Mouse (Mus musculus) testis, adult 2 months (tissue): ENCODE data around the gene Zfp697. TPM values are rescaled to one million over a fixed set of nuclear protein-coding genes. Genes with fewer than 3 reads are reported as not detected.

Experiments used
- H3K27ac ChIP-seq: fragments of 200-500 bp; 2 replicates; pipeline ENCODE4 v1.5.1; 2012; ENCODE audit warnings: low read depth, low read length; ENCODE audit not compliant: control insufficient read depth, insufficient read depth
- H3K27me3 ChIP-seq: fragments of 200-500 bp; 2 replicates; pipeline ENCODE4 v1.6.1; 2012; ENCODE audit warnings: mild to moderate bottlenecking, low read length, moderate library complexity; ENCODE audit not compliant: control insufficient read depth, insufficient read depth
- H3K36me3 ChIP-seq: fragments of 200-500 bp; 2 replicates; pipeline ENCODE4 v1.6.1; 2012; ENCODE audit warnings: mild to moderate bottlenecking, low read length; ENCODE audit not compliant: control insufficient read depth, insufficient read depth
- H3K4me1 ChIP-seq: fragments of 200-500 bp; 2 replicates; pipeline ENCODE4 v1.6.1; 2012; ENCODE audit warnings: low read length; ENCODE audit not compliant: control insufficient read depth, insufficient read depth
- H3K4me3 ChIP-seq: fragments of 200-500 bp; 2 replicates; pipeline ENCODE4 v1.5.1; 2012; ENCODE audit warnings: low read depth, mild to moderate bottlenecking, low read length, moderate library complexity, mixed read lengths; ENCODE audit not compliant: control insufficient read depth
- CTCF ChIP-seq: fragments of 200-500 bp; IDR thresholded peaks from 2 replicates; pipeline ENCODE4 v1.5.1; 2012; ENCODE audit warnings: low read depth, mild to moderate bottlenecking, inconsistent platforms, low read length, moderate library complexity; ENCODE audit not compliant: control insufficient read depth, insufficient read depth, insufficient replicate concordance
- POLR2A ChIP-seq: fragments of 200-500 bp; IDR thresholded peaks from 2 replicates; pipeline ENCODE4 v1.6.1; 2012; ENCODE audit warnings: low read depth, mild to moderate bottlenecking, inconsistent platforms, low read length, moderate library complexity; ENCODE audit not compliant: control insufficient read depth
- polyA plus RNA-seq: library from polyadenylated mRNA; depleted of rRNA; stranded (reverse); fragments of >200 nt; gene quantifications from 2 replicates; pipeline ENCODE4 v1.2.3, GENCODE M21; 2012

Gene Zfp697
- polyA plus RNA-seq, 1 experiment, result 1.1 TPM

- Histone ChIP-seq H3K27ac (no peak overlapping the region), H3K4me1 (no peaks in the 10 kb centered on the region), H3K27me3 (no peaks in the 10 kb centered on the region), H3K36me3 (no peaks in the 10 kb centered on the region), H3K4me3 (no peak overlapping the region)
- no peak for TF ChIP-seq CTCF
- TF ChIP-seq POLR2A, result no peak
These were observed 8.1 kb upstream of the Zfp697 start for GRCm38 (mm10) chr3:98374062-98374719.

DNA sequence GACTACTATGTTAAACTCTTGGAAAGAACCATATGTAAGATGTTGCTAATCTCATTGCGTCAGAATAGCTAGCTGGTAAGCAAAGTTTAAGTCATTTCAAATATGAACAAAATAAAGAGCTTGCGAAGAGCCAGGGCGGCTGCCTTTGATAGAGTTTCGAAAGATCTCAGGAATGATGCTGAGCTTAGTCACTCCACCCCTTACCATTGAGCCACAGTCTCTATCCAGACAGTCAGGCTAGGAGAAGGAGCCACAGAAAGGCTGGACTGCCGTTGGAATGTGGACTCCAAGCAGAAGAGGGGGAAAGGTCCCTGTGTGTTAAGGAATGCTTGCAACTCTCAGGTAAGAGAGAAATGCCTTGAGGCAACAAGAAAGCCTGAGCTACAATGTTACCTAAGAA, 7.3 kb upstream of the Zfp697 start:
- Histone ChIP-seq H3K4me1 (no peaks in the 10 kb centered on the region), H3K4me3 (no peak overlapping the region), H3K36me3 (no peaks in the 10 kb centered on the region), H3K27ac (no peak overlapping the region), H3K27me3 (no peaks in the 10 kb centered on the region)
- TF ChIP-seq CTCF (no peak), POLR2A (no peak)

DNA sequence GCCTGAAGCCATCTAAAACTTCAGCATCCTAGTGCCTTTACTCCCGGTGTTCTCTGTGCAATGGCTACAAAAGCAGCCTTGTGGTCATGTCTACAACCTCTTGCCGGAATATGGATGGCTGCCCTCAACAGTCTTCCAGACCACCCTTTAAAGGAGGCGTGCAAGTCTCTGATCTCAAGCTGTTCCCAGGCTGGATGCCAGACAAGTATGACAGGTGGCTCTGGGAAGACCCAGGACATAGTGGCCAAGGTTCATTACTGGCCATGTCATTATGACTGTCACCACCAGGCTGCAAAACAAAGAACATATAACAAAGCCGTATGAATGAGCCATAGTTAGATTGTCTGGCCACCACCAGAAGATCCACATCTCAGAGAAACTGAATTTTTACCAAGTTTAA, 4.0 kb upstream of the Zfp697 start:
- Histone ChIP-seq H3K36me3 (no peaks in the 10 kb centered on the region), H3K4me1 (peaks cover 5% of the 10 kb centered on the region), H3K27ac (no peak overlapping the region), H3K4me3 (no peak overlapping the region), H3K27me3 (no peaks in the 10 kb centered on the region)
- no peak for TF ChIP-seq POLR2A
- TF ChIP-seq CTCF, result no peak

DNA sequence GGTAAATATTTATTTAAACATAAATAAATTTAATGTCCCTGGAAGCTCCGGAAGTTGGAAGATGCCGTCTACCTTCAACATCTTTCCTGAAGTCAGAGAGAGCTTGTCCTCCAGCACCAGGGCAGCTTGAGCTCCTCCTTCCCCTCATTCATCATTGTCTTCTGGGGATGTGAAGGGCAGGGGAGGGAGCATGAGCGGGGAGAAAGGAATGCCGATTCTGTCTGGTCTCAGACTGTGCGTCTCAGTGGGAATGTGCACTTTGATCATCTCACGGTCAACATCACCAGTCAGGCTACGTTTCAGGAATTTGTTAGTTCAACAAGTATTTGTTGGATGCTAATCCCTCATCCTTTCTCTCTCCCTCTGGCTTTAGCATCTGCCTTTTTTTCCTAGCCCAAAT, 3.0 kb upstream of the Zfp697 start:
- no peak overlapping the region for H3K27ac ChIP-seq
- no peak overlapping the region for H3K4me3 ChIP-seq
- TF ChIP-seq CTCF (no peak), POLR2A (no peak)
- no peaks in the 10 kb centered on the region for H3K36me3 ChIP-seq
- no peaks in the 10 kb centered on the region for H3K27me3 ChIP-seq
- H3K4me1 ChIP-seq, result peaks cover 5% of the 10 kb centered on the region

- no peak overlapping the region for H3K27ac ChIP-seq
- peak overlapping the region; percentile 57 for H3K4me3 ChIP-seq
- H3K4me1 ChIP-seq, result peaks cover 5% of the 10 kb centered on the region
- TF ChIP-seq CTCF, result no peak
- TF ChIP-seq POLR2A, result no peak
- H3K36me3 ChIP-seq, result no peaks in the 10 kb centered on the region
- no peaks in the 10 kb centered on the region for H3K27me3 ChIP-seq
These were observed 500 bp upstream of the Zfp697 start for GRCm38 (mm10) chr3:98381677-98382245.

DNA sequence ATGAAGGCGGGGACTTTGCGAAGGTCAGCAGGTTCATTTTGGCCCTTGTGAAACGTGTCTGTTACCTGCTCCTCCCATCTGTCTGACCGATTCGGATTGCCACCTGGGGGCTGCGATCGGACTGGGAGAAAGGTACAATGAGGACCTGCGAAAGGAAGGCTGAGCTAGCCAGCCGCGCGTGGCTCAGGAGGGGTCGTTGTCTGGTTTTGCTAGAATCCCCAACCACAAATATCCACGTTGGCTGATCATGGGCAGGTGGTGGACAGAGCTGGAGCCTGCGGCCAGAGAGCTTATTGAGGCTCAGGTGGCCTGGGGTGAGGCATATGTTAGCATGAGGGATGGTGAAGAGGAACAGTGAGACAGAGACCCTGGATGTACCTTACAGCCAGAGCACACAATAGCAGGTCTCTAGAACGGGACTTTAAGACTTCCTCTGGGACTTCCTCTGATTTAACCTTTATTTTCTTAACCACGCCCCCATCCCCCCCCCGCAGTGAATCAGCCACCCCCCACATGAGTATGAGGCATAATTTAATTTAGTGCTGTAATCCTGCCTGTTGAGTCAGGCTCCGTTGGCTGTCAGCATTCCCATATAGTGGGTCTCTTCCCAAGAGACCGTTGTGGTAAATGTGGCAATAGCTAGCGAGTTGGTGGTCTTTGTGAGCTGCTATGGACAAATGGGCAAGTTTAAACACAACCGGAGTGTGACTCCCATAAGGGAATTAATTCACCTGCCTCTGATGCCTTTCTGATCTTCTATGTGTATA, 946 bp downstream of the Zfp697 start:
- H3K4me1 ChIP-seq, result peaks cover 5% of the 10 kb centered on the region
- no peaks in the 10 kb centered on the region for H3K36me3 ChIP-seq
- no peaks in the 10 kb centered on the region for H3K27me3 ChIP-seq
- H3K4me3 ChIP-seq, result peak overlapping the region; percentile 57
- TF ChIP-seq POLR2A (no peak), CTCF (no peak)
- H3K27ac ChIP-seq, result no peak overlapping the region

DNA sequence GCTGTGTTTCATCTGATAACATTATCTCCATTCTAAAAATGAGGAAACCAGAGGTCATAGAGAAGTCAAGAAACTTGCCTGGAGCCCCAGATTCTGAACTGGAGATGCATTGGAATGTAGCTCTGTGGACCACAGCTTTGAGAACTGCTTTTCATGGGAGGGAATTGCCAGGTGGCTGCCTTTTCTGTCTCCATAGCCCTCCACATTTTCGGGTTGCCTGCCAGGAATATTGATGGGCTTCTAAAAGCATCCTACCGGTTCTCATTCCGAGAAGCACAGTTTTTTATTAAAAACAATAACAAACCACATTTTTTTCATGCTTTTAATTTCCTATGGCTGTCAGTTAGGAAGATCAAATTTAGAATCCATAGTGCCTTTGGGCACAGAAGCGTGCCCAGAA, 4.8 kb downstream of the Zfp697 start:
- no peaks in the 10 kb centered on the region for H3K36me3 ChIP-seq
- no peak overlapping the region for H3K4me3 ChIP-seq
- no peak for TF ChIP-seq POLR2A
- TF ChIP-seq CTCF, result no peak
- H3K4me1 ChIP-seq, result peaks cover 7% of the 10 kb centered on the region
- H3K27ac ChIP-seq, result no peak overlapping the region
- H3K27me3 ChIP-seq, result no peaks in the 10 kb centered on the region
